Mouse (Mus musculus) small intestine, adult 2 months (tissue): Measurements from ENCODE around the gene Hhat. TPM values are rescaled to one million over a fixed set of nuclear protein-coding genes. Genes with fewer than 3 reads are reported as not detected.

Experiments used
- H3K27ac ChIP-seq: fragments of 200-500 bp; 2 replicates; pipeline ENCODE4 v1.5.1; 2012; ENCODE audit warnings: low read depth, low read length, control low read depth, inconsistent platforms; ENCODE audit not compliant: insufficient read depth
- H3K27me3 ChIP-seq: fragments of 200-500 bp; 2 replicates; pipeline ENCODE4 v1.6.1; 2012; ENCODE audit warnings: mild to moderate bottlenecking, moderate library complexity, low read length, inconsistent platforms; ENCODE audit not compliant: control insufficient read depth, insufficient read depth
- H3K36me3 ChIP-seq: fragments of 200-500 bp; 2 replicates; pipeline ENCODE4 v1.6.1; 2012; ENCODE audit warnings: mild to moderate bottlenecking, low read length, control low read depth, inconsistent platforms; ENCODE audit not compliant: control insufficient read depth, insufficient read depth
- H3K4me1 ChIP-seq: fragments of 200-500 bp; 2 replicates; pipeline ENCODE4 v1.6.1; 2012; ENCODE audit warnings: low read length, inconsistent platforms, mixed read lengths; ENCODE audit not compliant: control insufficient read depth, insufficient read depth, insufficient read length
- H3K4me3 ChIP-seq: fragments of 200-500 bp; 2 replicates; pipeline ENCODE4 v1.5.1; 2012; ENCODE audit warnings: low read depth, mild to moderate bottlenecking, control low read depth, inconsistent platforms, low read length, moderate library complexity
- CTCF ChIP-seq: fragments of 200-500 bp; IDR thresholded peaks from 2 replicates; pipeline ENCODE4 v1.5.1; 2012; ENCODE audit warnings: low read depth, mild to moderate bottlenecking, control low read depth, inconsistent platforms, low read length, moderate library complexity, mixed read lengths; ENCODE audit not compliant: insufficient replicate concordance, insufficient read length; ENCODE audit errors: extremely low read depth
- POLR2A ChIP-seq: fragments of 200-500 bp; IDR thresholded peaks from 2 replicates; pipeline ENCODE4 v1.6.1; 2012; ENCODE audit warnings: low read depth, mild to moderate bottlenecking, control low read depth, inconsistent platforms, low read length, moderate library complexity
- WGBS: fragments of 180-500 bp; shearing (Covaris S2); methylation state at CpG from one replicate; pipeline ENCODE4 v1.1.7; 2018; 5-methylcytosine and 5-hydroxymethylcytosine counted together
- polyA plus RNA-seq: library from polyadenylated mRNA; depleted of rRNA; stranded (reverse); fragments of >200 nt; gene quantifications from 2 replicates; pipeline ENCODE4 v1.2.3, GENCODE M21; 2012

The Hhat gene
- polyA plus RNA-seq, 1 experiment: 3.1 TPM

DNA sequence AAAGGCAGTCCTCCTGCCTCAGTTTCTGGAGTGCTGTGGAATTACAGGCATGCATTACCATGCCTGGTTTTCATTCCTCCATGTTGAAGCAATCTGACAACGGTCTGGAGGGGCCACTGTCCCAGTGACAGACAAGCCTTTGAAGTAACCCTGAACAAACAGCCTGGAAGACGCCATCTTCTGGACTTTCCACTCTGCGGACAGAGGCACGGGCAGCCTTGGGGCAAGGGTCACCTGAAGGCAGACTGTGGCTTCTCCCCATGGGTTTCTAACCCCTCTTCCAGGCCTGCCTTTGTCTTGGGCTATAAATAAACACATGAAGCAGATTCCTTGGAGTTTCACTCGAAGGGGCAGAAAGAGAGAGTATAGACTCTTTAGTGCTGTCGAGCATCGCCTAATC lies 167.5 kb downstream of the Hhat start:
- Histone ChIP-seq H3K27me3 (no peaks in the 10 kb centered on the region), H3K4me1 (no peaks in the 10 kb centered on the region; the same call in 1 of the 2 replicates), H3K36me3 (no peaks in the 10 kb centered on the region), H3K27ac (no peak overlapping the region), H3K4me3 (no peak overlapping the region)
- whole genome bisulfite sequencing: 59% methylated on average over 7 of the region's 7 CpGs
- TF ChIP-seq POLR2A: no peak
- no peak for TF ChIP-seq CTCF

- Histone ChIP-seq H3K4me1 (no peaks in the 10 kb centered on the region; the same call in 1 of the 2 replicates), H3K27ac (no peak overlapping the region), H3K27me3 (no peaks in the 10 kb centered on the region), H3K4me3 (no peak overlapping the region), H3K36me3 (no peaks in the 10 kb centered on the region)
- WGBS: 90% methylated on average over 3 of the region's 3 CpGs
- TF ChIP-seq CTCF (no peak), POLR2A (no peak)
These were observed 169.8 kb downstream of the Hhat start for GRCm38 (mm10) chr1:192601206-192601605.

DNA sequence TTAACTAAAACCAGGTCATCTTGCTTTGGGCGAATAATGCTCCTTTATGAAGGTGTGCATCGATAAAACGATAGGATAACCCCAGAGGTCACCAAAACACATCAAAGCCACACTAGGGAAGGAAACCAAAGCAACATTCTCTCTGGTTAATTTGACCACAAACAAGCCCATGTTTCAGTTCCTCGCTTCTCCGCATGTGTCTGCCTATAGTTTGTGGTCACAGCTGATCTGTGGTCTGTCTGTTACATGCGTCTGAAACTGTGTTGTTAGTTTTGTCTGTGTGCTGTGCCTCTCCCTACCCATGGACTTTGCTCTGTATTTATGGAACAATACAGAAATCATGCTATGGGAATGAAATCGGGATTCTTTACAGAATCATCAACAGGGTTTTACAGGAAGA lies 171.3 kb downstream of the Hhat start:
- Histone ChIP-seq H3K36me3 (no peaks in the 10 kb centered on the region), H3K4me3 (no peak overlapping the region), H3K27ac (no peak overlapping the region), H3K4me1 (no peaks in the 10 kb centered on the region; the same call in 1 of the 2 replicates), H3K27me3 (no peaks in the 10 kb centered on the region)
- WGBS: 37% methylated on average over 7 of the region's 7 CpGs
- TF ChIP-seq CTCF: no peak
- no peak for TF ChIP-seq POLR2A

DNA sequence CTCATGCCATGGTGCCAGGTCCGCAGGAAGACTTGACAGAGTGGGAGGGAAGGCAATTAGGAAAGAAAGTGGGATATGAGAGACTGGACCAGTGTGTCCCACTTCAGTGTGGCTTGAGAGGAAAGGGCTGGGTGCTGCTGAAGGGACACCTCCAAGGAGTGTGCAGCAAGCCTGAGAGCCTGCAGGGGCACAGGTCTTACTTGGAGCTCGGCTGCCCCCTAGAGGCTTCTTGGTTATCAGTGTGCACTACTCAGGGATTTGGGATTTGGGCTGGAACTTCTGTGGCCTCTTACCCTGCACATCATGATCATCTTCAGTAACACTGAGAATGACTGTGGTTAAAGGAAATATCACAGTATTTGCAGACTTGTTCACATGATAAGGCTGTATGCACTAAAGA lies 172.6 kb downstream of the Hhat start:
- Histone ChIP-seq H3K27ac (no peak overlapping the region), H3K4me3 (no peak overlapping the region), H3K36me3 (no peaks in the 10 kb centered on the region), H3K27me3 (no peaks in the 10 kb centered on the region), H3K4me1 (no peaks in the 10 kb centered on the region; the same call in 1 of the 2 replicates)
- TF ChIP-seq POLR2A (no peak), CTCF (peak; percentile 76; the same call in 1 of the 2 replicates)
- 46% methylated on average over 2 of the region's 2 CpGs for WGBS

DNA sequence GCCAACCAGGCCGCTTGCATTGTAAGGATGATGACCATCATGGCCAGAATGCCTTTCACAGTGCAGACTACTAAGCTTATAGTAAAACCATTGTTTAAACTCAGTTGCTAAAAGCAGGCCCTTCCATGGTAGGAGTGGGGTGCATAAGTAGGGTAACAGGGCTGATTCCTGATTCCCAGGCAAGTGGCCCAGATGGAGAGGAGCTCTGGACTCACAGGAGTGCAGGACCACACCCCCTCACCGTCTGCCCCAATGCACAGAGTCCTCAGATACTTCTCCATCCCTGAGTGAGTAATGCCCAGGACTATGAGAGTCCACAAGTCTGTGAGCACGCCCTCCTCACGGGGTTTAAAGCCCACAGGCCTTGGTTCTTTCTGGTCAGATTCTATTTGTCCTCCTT lies 175.6 kb downstream of the Hhat start:
- Histone ChIP-seq H3K4me1 (no peaks in the 10 kb centered on the region; the same call in 1 of the 2 replicates), H3K4me3 (no peak overlapping the region), H3K27ac (no peak overlapping the region), H3K36me3 (no peaks in the 10 kb centered on the region), H3K27me3 (no peaks in the 10 kb centered on the region)
- no peak for TF ChIP-seq CTCF
- TF ChIP-seq POLR2A: no peak
- 67% methylated on average over 4 of the region's 4 CpGs for WGBS

- H3K4me1 ChIP-seq: no peaks in the 10 kb centered on the region
- H3K36me3 ChIP-seq: no peaks in the 10 kb centered on the region
- WGBS: 73% methylated on average over 3 of the region's 3 CpGs
- no peaks in the 10 kb centered on the region for H3K27me3 ChIP-seq
- H3K27ac ChIP-seq: no peak overlapping the region
- no peak overlapping the region for H3K4me3 ChIP-seq
- TF ChIP-seq POLR2A (no peak), CTCF (no peak)
These were observed 177.5 kb downstream of the Hhat start for GRCm38 (mm10) chr1:192593492-192593891.

DNA sequence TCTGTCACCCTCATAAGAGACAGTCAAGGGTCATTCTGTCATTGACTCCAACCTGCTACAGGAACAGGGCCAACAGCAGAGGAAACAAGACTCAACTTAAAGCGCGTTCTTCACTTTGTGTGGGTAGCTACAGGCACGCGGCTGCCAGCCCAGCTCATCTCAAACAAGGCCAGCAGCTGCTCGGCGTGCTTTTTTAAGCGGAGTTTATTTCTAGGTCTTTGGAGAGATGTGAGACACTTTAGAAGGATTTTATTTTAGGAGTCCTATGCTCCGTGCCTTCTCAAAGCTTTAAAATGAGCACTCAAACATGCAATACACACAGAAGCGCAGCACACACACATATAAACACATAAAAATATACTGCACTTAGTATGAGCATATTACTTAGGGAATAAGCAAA lies 183.6 kb downstream of the Hhat start:
- TF ChIP-seq POLR2A: no peak
- no peak for TF ChIP-seq CTCF
- H3K4me3 ChIP-seq: no peak overlapping the region
- 91% methylated on average over 9 of the region's 9 CpGs for WGBS
- no peaks in the 10 kb centered on the region for H3K27me3 ChIP-seq
- no peaks in the 10 kb centered on the region for H3K4me1 ChIP-seq
- no peak overlapping the region for H3K27ac ChIP-seq
- no peaks in the 10 kb centered on the region for H3K36me3 ChIP-seq

DNA sequence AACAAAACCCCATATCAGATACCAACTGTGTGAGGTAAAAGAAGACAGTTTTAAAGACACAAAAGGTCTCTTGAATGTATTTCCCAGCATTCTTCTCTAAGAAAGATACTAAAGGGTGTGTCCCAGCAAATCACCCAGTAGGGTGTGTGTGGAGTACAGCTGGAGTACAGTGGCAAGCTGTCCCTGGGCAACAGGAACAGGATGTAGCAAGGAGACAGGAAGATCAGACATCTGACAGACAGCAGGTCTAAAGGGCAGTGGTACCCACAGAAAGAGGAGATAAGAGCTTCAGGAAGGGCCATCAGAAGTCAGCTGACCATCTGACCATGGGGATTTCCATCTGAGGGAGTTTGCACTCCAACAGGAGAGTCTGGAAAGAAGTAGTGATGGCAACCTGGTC lies 185.7 kb downstream of the Hhat start:
- H3K27me3 ChIP-seq: no peaks in the 10 kb centered on the region
- TF ChIP-seq CTCF (no peak), POLR2A (no peak)
- H3K4me3 ChIP-seq: no peak overlapping the region
- H3K4me1 ChIP-seq: no peaks in the 10 kb centered on the region
- H3K36me3 ChIP-seq: no peaks in the 10 kb centered on the region
- H3K27ac ChIP-seq: no peak overlapping the region
